Mouse (Mus musculus) hindbrain, embryonic 10.5 days (tissue): Measurements from ENCODE around the gene Parp9. TPM values are rescaled to one million over a fixed set of nuclear protein-coding genes. Genes with fewer than 3 reads are reported as not detected.
A peak's percentile ranks its signal among the peaks of the same experiment; 100 is the strongest.
"Not testable (repeated sequence)": the region's sequence is repeated elsewhere in the genome, so short reads cannot be mapped to it uniquely, and the experiment has no call there.

ENCODE experiments used
- DNase-seq: peaks from one replicate; pipeline ENCODE4 v3.0.0-alpha.2; 2017; ENCODE audit warnings: low spot score
- H3K27ac ChIP-seq: fragments of 300-500 bp; sonication (generic); 2 replicates; pipeline ENCODE4 v1.5.1; 2016; ENCODE audit warnings: mild to moderate bottlenecking, moderate library complexity
- H3K27me3 ChIP-seq: fragments of 300-500 bp; sonication (generic); 2 replicates; pipeline ENCODE4 v1.6.1; 2016; ENCODE audit warnings: mild to moderate bottlenecking; ENCODE audit not compliant: poor library complexity, insufficient read depth, severe bottlenecking
- H3K36me3 ChIP-seq: fragments of 300-500 bp; sonication (generic); 2 replicates; pipeline ENCODE4 v1.6.1; 2016; ENCODE audit warnings: mild to moderate bottlenecking, moderate library complexity
- H3K4me1 ChIP-seq: fragments of 300-500 bp; sonication (generic); replicated peaks from 2 replicates; pipeline ENCODE4 v1.6.1; 2016; ENCODE audit warnings: mild to moderate bottlenecking
- H3K4me3 ChIP-seq: fragments of 300-500 bp; sonication (generic); 2 replicates; pipeline ENCODE4 v1.5.1; 2016; ENCODE audit warnings: mild to moderate bottlenecking, moderate library complexity
- H3K9me3 ChIP-seq: fragments of 300-500 bp; sonication (generic); 2 replicates; pipeline ENCODE4 v1.6.1; 2016; ENCODE audit warnings: mild to moderate bottlenecking, moderate library complexity
- whole genome bisulfite sequencing: fragments of 180-500 bp; shearing (Covaris S2); methylation state at CpG from one replicate; pipeline ENCODE4 v1.1.7; 2016; 5-methylcytosine and 5-hydroxymethylcytosine counted together
- polyA plus RNA-seq: library from polyadenylated mRNA; unstranded; fragments of >200 nt; fragmentation: Nextera tagmentation; extraction: Ambion mirVana; gene quantifications from 2 replicates; pipeline ENCODE4 v1.2.1, GENCODE M21; 2016

The Parp9 gene
- polyA plus RNA-seq, 1 experiment from 2014 or later: 2.0 TPM

DNA sequence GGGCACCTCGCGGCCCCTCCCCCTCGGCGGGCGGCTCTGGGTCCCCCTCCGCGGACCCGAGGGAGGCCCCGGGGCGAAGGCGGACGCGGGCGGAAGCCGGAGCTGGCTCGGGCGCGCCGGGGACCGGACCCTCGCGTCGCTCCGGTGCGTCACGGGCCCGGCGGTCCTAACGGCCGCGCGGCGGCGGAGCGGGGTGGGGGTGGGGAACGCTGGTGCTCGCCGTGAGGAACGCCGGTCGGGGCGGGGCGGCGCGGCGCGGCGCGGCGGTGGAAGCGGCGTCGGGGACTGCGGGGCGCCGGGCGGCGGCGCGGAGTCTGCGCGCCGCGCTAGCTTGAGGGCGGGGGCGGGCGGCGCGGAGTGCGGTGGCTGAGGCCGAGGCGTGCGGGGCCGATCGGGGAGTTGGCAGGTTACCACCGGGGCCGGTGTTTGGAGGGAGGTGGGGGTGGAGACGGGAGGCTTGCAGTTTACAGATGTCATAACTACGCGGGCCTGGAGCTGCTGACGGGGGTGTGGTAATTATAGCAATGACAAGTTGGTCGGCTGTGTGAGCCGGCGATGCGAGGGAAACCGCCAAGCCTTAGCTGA, 45.3 kb downstream of the Parp9 start:
- peaks cover 3% of the 10 kb centered on the region for H3K9me3 ChIP-seq
- DNase-seq: peak; percentile 64
- peaks cover 3% of the 10 kb centered on the region for H3K27me3 ChIP-seq
- peak overlapping the region; percentile 97 for H3K27ac ChIP-seq
- H3K4me1 ChIP-seq: peaks cover 9% of the 10 kb centered on the region
- H3K36me3 ChIP-seq: no peaks in the 10 kb centered on the region
- H3K4me3 ChIP-seq: peak overlapping the region; percentile 91
- under 1% methylated on average over 85 of the region's 86 CpGs for WGBS

DNA sequence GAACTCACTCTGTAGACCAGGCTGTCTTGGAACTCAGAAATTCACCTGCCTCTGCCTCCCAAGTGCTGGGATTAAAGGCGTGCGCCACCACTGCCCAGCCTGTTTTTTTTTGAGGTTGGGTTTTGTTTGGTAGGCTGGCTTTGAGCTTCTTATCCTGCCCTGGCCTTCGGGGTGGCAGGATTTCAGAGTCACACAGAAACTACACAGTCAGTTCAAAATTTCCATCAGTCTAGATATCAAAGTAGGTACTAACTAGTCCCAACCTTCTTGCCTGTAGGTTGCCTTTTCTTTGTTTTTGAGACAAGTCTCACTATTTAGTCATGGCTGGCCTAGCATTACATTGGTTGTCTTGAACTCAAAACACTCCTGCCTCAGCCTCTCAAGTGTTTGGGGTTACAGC, 46.2 kb downstream of the Parp9 start:
- Histone ChIP-seq H3K27me3 (peaks cover 3% of the 10 kb centered on the region), H3K27ac (no peak overlapping the region), H3K4me1 (peaks cover 9% of the 10 kb centered on the region), H3K9me3 (peaks cover 3% of the 10 kb centered on the region), H3K36me3 (peaks cover 4% of the 10 kb centered on the region), H3K4me3 (peak overlapping the region; percentile 91)
- WGBS: 80% methylated on average over 3 of the region's 3 CpGs
- DNase-seq: no peak

GRCm38 (mm10) chr16:35987930-35988329, 49.7 kb downstream of the Parp9 start:
- Histone ChIP-seq H3K27me3 (no peaks in the 10 kb centered on the region), H3K4me1 (peaks cover 9% of the 10 kb centered on the region), H3K4me3 (no peak overlapping the region), H3K27ac (no peak overlapping the region), H3K9me3 (no peaks in the 10 kb centered on the region), H3K36me3 (peaks cover 7% of the 10 kb centered on the region)
- DNase-seq: no peak
- WGBS: 98% methylated on average over 1 of the region's 1 CpGs

DNA sequence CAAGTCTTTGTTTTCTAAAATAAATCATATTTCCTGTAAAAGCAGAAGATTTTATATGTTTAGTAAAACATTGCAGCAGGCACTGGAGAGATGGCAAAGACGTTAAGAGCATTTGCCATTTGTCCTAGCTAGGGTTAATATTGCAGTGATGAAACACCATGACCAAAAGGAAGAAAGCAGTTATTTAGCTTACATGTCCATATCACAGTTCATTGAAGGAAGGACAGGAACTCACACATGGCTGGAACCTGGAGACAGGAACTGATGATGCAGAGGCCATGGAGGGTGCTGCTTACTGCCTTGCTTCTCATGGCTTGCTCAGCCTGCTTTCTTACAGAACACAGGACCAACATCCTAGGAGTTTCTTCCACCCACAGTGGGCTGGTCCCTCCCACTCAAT, 54.1 kb downstream of the Parp9 start:
- DNase-seq: no peak
- 93% methylated on average over 1 of the region's 1 CpGs for WGBS
- H3K36me3 ChIP-seq: peaks cover 7% of the 10 kb centered on the region

DNA sequence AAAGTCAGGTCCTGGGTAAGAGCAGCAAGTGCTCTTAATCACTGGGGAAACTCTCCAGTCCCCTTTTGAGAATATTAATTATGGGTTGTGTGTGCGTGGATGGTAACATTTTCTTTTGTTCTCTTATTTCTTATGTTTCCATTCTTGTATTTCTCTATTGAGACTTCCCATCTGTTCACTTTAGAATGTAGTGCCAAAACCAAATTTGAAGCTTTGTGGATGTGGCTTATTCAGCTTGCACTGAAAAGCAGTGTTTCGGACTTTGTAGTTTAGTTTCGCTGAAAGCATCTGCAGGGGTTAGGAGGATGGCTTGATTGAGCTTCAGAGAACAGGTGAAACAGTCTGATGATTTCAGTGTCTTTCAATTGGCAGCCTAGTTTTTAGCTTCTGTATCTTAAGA, 55.0 kb downstream of the Parp9 start:
- H3K4me1 ChIP-seq: no peaks in the 10 kb centered on the region
- no peaks in the 10 kb centered on the region for H3K9me3 ChIP-seq
- peaks cover 7% of the 10 kb centered on the region for H3K36me3 ChIP-seq
- WGBS: 96% methylated on average over 3 of the region's 3 CpGs
- H3K4me3 ChIP-seq: no peak overlapping the region
- no peak overlapping the region for H3K27ac ChIP-seq
- no peak for DNase-seq
- no peaks in the 10 kb centered on the region for H3K27me3 ChIP-seq

More for the DNA sequence above, 54.1 kb downstream of the Parp9 start:
- Histone ChIP-seq H3K27ac (no peak overlapping the region), H3K27me3 (no peaks in the 10 kb centered on the region), H3K4me1 (no peaks in the 10 kb centered on the region), H3K9me3 (no peaks in the 10 kb centered on the region), H3K4me3 (no peak overlapping the region)

- not testable (repeated sequence) for DNase-seq, H3K9me3 ChIP-seq, H3K27me3 ChIP-seq, H3K4me1 ChIP-seq, H3K27ac ChIP-seq, H3K4me3 ChIP-seq
- peaks cover 33% of the 10 kb centered on the region for H3K36me3 ChIP-seq
- 95% methylated on average over 4 of the region's 4 CpGs for WGBS
Measured at GRCm38 (mm10) chr16:35998852-35999251, 60.6 kb downstream of the Parp9 start.

DNA sequence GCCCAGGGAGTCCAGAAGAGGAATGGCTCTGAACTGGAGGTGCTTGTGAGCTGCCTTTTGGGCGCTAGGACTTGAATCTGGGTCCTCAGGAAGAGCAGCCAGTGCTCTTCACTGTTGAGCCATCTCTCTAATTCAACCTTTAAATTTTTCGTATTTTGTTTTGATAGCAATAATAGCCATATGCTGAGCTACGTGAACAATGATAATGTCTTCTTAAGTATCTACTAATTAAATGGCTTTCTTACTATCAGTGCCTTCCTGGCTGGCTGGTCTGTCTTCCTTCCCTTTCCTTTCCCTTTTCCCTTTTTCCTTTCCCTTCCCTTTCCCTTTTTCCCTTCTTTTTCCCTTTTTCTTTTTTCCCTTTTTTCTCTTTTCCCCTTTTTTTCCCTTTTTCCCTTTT, 70.1 kb downstream of the Parp9 start:
- 91% methylated on average over 3 of the region's 3 CpGs for WGBS
- Histone ChIP-seq H3K4me1 (no peaks in the 10 kb centered on the region), H3K27me3 (no peaks in the 10 kb centered on the region), H3K36me3 (peaks cover 55% of the 10 kb centered on the region), H3K27ac (no peak overlapping the region), H3K9me3 (no peaks in the 10 kb centered on the region), H3K4me3 (no peak overlapping the region)
- no peak for DNase-seq

GRCm38 (mm10) chr16:36016335-36016734, 78.1 kb downstream of the Parp9 start:
- 94% methylated on average over 1 of the region's 1 CpGs for WGBS
- no peaks in the 10 kb centered on the region for H3K4me1 ChIP-seq
- H3K27ac ChIP-seq: no peak overlapping the region
- H3K9me3 ChIP-seq: no peaks in the 10 kb centered on the region
- no peak for DNase-seq
- H3K27me3 ChIP-seq: no peaks in the 10 kb centered on the region
- peaks cover 61% of the 10 kb centered on the region for H3K36me3 ChIP-seq
- no peak overlapping the region for H3K4me3 ChIP-seq

Other genes starting within 250 kb of the Parp9 start
- 15.2 and 17.3 TPM in 2 replicates for gene Dirc2, start 169.1 kb upstream of the Parp9 start, polyA plus RNA-seq
- 24.1 and 25.0 TPM in 2 replicates for gene Hspbap1, start 168.1 kb upstream of the Parp9 start, polyA plus RNA-seq
- gene Parp14, start 66.9 kb upstream of the Parp9 start, polyA plus RNA-seq: 0.18 and 0.21 TPM in 2 replicates
- 1.3 and 2.4 TPM in 2 replicates for gene Dtx3l, start 681 bp downstream of the Parp9 start, polyA plus RNA-seq
- gene Kpna1, start 40.3 kb downstream of the Parp9 start, polyA plus RNA-seq: 65.8 and 76.5 TPM in 2 replicates
- gene Wdr5b, start 102.7 kb downstream of the Parp9 start, polyA plus RNA-seq: 7.6 and 10.2 TPM in 2 replicates
- gene Fam162a, start 133.1 kb downstream of the Parp9 start, polyA plus RNA-seq: 250 and 319 TPM in 2 replicates
- 81.4 and 96.2 TPM in 2 replicates for gene Ccdc58, start 133.2 kb downstream of the Parp9 start, polyA plus RNA-seq
- gene Csta1, start 192.8 kb downstream of the Parp9 start, polyA plus RNA-seq: not detected in 2 replicates
- gene Stfa2l1, start 218.3 kb downstream of the Parp9 start, polyA plus RNA-seq: not detected in 2 replicates
- not detected in 2 replicates for gene Gm5483, start 245.7 kb downstream of the Parp9 start, polyA plus RNA-seq